Mouse (Mus musculus) erythroblast, embryonic 14.5 days (primary cell): ENCODE results near the gene Pla2g1b.

Experiments
- GATA1 ChIP-seq: IDR thresholded peaks from 2 replicates; pipeline ENCODE4 v1.6.1; 2012; ENCODE audit warnings: low read length, inconsistent platforms, mixed read lengths
- TAL1 ChIP-seq: IDR thresholded peaks from 3 replicates; pipeline ENCODE4 v1.6.1; 2012; ENCODE audit warnings: low read length, inconsistent platforms, mixed read lengths

GRCm38 (mm10) chr5:115503035-115503434 lies 37.0 kb downstream of the Pla2g1b start:
- TF ChIP-seq GATA1 (no peak), TAL1 (no peak)
